Mouse (Mus musculus) limb, embryonic 11.5 days (tissue): ENCODE measurements around the gene Sptlc2. TPM values are rescaled to one million over a fixed set of nuclear protein-coding genes. Genes with fewer than 3 reads are reported as not detected.

ENCODE experiments used
- ATAC-seq: fragments of 200-750 bp; cut with Nextera tagmentation; 2 replicates; pipeline ENCODE4 v1.8.0; 2017; ENCODE audit warnings: low read depth; ENCODE audit not compliant: insufficient number of reproducible peaks, low FRiP score, low TSS enrichment
- DNase-seq: peaks from one replicate; pipeline ENCODE4 v3.0.0-alpha.2; 2015; ENCODE audit warnings: low spot score
- H3K27ac ChIP-seq: fragments of 300-500 bp; sonication (generic); replicated peaks from 2 replicates; pipeline ENCODE4 v1.5.1; 2014; ENCODE audit warnings: low read depth, mild to moderate bottlenecking, low read length
- H3K27me3 ChIP-seq: fragments of 300-500 bp; sonication (generic); 2 replicates; pipeline ENCODE4 v1.6.1; 2014; ENCODE audit warnings: mild to moderate bottlenecking, low read length, mixed read lengths; ENCODE audit not compliant: control insufficient read depth, insufficient read depth
- H3K36me3 ChIP-seq: fragments of 300-500 bp; sonication (generic); 2 replicates; pipeline ENCODE4 v1.6.1; 2014; ENCODE audit warnings: mild to moderate bottlenecking, low read length, moderate library complexity, mixed read lengths; ENCODE audit not compliant: control insufficient read depth, insufficient read depth
- H3K4me1 ChIP-seq: fragments of 300-500 bp; sonication (generic); 2 replicates; pipeline ENCODE4 v1.6.1; 2014; ENCODE audit warnings: low read length, mixed read lengths; ENCODE audit not compliant: control insufficient read depth, insufficient read depth
- H3K4me2 ChIP-seq: fragments of 300-500 bp; sonication (generic); 2 replicates; pipeline ENCODE4 v1.6.1; 2014; ENCODE audit warnings: low read depth, mild to moderate bottlenecking, moderate library complexity; ENCODE audit not compliant: severe bottlenecking
- H3K4me3 ChIP-seq: fragments of 300-500 bp; sonication (generic); 2 replicates; pipeline ENCODE4 v1.5.1; 2014; ENCODE audit warnings: low read depth, low read length
- H3K9ac ChIP-seq: fragments of 300-500 bp; sonication (generic); 2 replicates; pipeline ENCODE4 v1.6.1; 2014; ENCODE audit warnings: mild to moderate bottlenecking, low read length
- H3K9me3 ChIP-seq: fragments of 300-500 bp; sonication (generic); 2 replicates; pipeline ENCODE4 v1.6.1; 2016; ENCODE audit warnings: low read length; ENCODE audit not compliant: control insufficient read depth
- WGBS: fragments of 180-500 bp; shearing (Covaris S2); extraction: QIAGEN DNeasy Blood & Tissue Kit; methylation state at CpG from one replicate; pipeline ENCODE4 v1.1.7; 2014; 5-methylcytosine and 5-hydroxymethylcytosine counted together
- polyA plus RNA-seq: library from polyadenylated mRNA; unstranded; fragments of >200 nt; fragmentation: Nextera tagmentation; extraction: Ambion mirVana; gene quantifications from 2 replicates; pipeline ENCODE4 v1.2.1, GENCODE M21; 2014

The Sptlc2 gene
- polyA plus RNA-seq, 1 experiment from 2014 or later = 63.4 TPM

GRCm38 (mm10) chr12:87405165-87405564 lies 17.0 kb upstream of the Sptlc2 start:
- ATAC-seq (no peak), DNase-seq (no peak)
- Histone ChIP-seq H3K4me3 (no peak overlapping the region), H3K9ac (no peak overlapping the region), H3K27ac (no peak overlapping the region), H3K9me3 (no peaks in the 10 kb centered on the region), H3K4me1 (no peaks in the 10 kb centered on the region), H3K27me3 (no peaks in the 10 kb centered on the region), H3K4me2 (no peak overlapping the region), H3K36me3 (no peaks in the 10 kb centered on the region)
- 86% methylated on average over 4 of the region's 4 CpGs for WGBS

GRCm38 (mm10) chr12:87401883-87402282 lies 13.7 kb upstream of the Sptlc2 start:
- DNase-seq (no peak), ATAC-seq (0 out of 2 replicates have a peak, but pooled peaks have one; percentile 21)
- no peak overlapping the region for H3K9ac ChIP-seq
- H3K27ac ChIP-seq = no peak overlapping the region
- H3K4me3 ChIP-seq = no peak overlapping the region
- H3K4me1 ChIP-seq = no peaks in the 10 kb centered on the region
- 60% methylated on average over 6 of the region's 6 CpGs for WGBS
- no peaks in the 10 kb centered on the region for H3K9me3 ChIP-seq
- H3K36me3 ChIP-seq = no peaks in the 10 kb centered on the region
- no peak overlapping the region for H3K4me2 ChIP-seq
- no peaks in the 10 kb centered on the region for H3K27me3 ChIP-seq

GRCm38 (mm10) chr12:87399119-87399819 lies 11.1 kb upstream of the Sptlc2 start:
- Histone ChIP-seq H3K4me2 (no peak overlapping the region), H3K4me3 (no peak overlapping the region), H3K27me3 (no peaks in the 10 kb centered on the region), H3K36me3 (no peaks in the 10 kb centered on the region), H3K4me1 (no peaks in the 10 kb centered on the region), H3K9ac (no peak overlapping the region), H3K27ac (no peak overlapping the region), H3K9me3 (no peaks in the 10 kb centered on the region)
- ATAC-seq (no peak), DNase-seq (no peak)
- WGBS = 90% methylated on average over 10 of the region's 10 CpGs

- H3K27me3 ChIP-seq = no peaks in the 10 kb centered on the region
- no peaks in the 10 kb centered on the region for H3K9me3 ChIP-seq
- H3K27ac ChIP-seq = no peak overlapping the region
- WGBS = 72% methylated on average over 4 of the region's 4 CpGs
- H3K36me3 ChIP-seq = no peaks in the 10 kb centered on the region
- H3K4me3 ChIP-seq = no peak overlapping the region
- no peaks in the 10 kb centered on the region for H3K4me1 ChIP-seq
- DNase-seq (no peak), ATAC-seq (no peak)
- H3K9ac ChIP-seq = no peak overlapping the region
- H3K4me2 ChIP-seq = no peak overlapping the region
Observed at GRCm38 (mm10) chr12:87397811-87398417, 9.8 kb upstream of the Sptlc2 start.

- H3K9ac ChIP-seq = no peak overlapping the region
- no peak overlapping the region for H3K4me2 ChIP-seq
- no peak overlapping the region for H3K27ac ChIP-seq
- no peaks in the 10 kb centered on the region for H3K36me3 ChIP-seq
- no peaks in the 10 kb centered on the region for H3K27me3 ChIP-seq
- 79% methylated on average over 4 of the region's 4 CpGs for WGBS
- no peak overlapping the region for H3K4me3 ChIP-seq
- DNase-seq (no peak), ATAC-seq (no peak)
- H3K9me3 ChIP-seq = no peaks in the 10 kb centered on the region
- no peaks in the 10 kb centered on the region for H3K4me1 ChIP-seq
Observed at GRCm38 (mm10) chr12:87397126-87397525, 9.0 kb upstream of the Sptlc2 start.

GRCm38 (mm10) chr12:87394316-87394715 lies 6.2 kb upstream of the Sptlc2 start:
- DNase-seq = no peak
- Histone ChIP-seq H3K4me2 (no peak overlapping the region), H3K27me3 (no peaks in the 10 kb centered on the region), H3K4me3 (no peak overlapping the region), H3K4me1 (no peaks in the 10 kb centered on the region), H3K9me3 (no peaks in the 10 kb centered on the region), H3K9ac (no peak overlapping the region), H3K27ac (no peak overlapping the region), H3K36me3 (no peaks in the 10 kb centered on the region)
- WGBS = 88% methylated on average over 6 of the region's 6 CpGs
- ATAC-seq = no peak

- Histone ChIP-seq H3K9ac (no peak overlapping the region), H3K27ac (no peak overlapping the region), H3K4me2 (no peak overlapping the region), H3K4me1 (no peaks in the 10 kb centered on the region), H3K9me3 (no peaks in the 10 kb centered on the region), H3K36me3 (no peaks in the 10 kb centered on the region), H3K4me3 (no peak overlapping the region), H3K27me3 (no peaks in the 10 kb centered on the region)
- no peak for ATAC-seq
- DNase-seq = no peak
- 81% methylated on average over 4 of the region's 4 CpGs for WGBS
Observed at GRCm38 (mm10) chr12:87393447-87394145, 5.4 kb upstream of the Sptlc2 start.

- ATAC-seq (no peak), DNase-seq (no peak)
- H3K4me1 ChIP-seq = no peaks in the 10 kb centered on the region
- no peak overlapping the region for H3K27ac ChIP-seq
- H3K4me3 ChIP-seq = no peak overlapping the region
- H3K27me3 ChIP-seq = no peaks in the 10 kb centered on the region
- H3K4me2 ChIP-seq = no peak overlapping the region
- H3K9me3 ChIP-seq = no peaks in the 10 kb centered on the region
- H3K9ac ChIP-seq = no peak overlapping the region
- no peaks in the 10 kb centered on the region for H3K36me3 ChIP-seq
Observed at GRCm38 (mm10) chr12:87391355-87391754, 3.2 kb upstream of the Sptlc2 start.
